Mouse (Mus musculus): ENCODE data around the gene Prdm12. TPM values are rescaled to one million over a fixed set of nuclear protein-coding genes. Genes with fewer than 3 reads are reported as not detected.
"Not testable (repeated sequence)": the region's sequence is repeated elsewhere in the genome, so short reads cannot be mapped to it uniquely, and the experiment has no call there.

Prdm12 gene
- total RNA-seq, 1 experiment = 0.13 TPM

- Histone ChIP-seq H3K4me1 (ENCODE audit: control insufficient read depth in 2 of 2, insufficient read depth in 2 of 2, low read length in 2 of 2, poor library complexity in 1 of 2) (no peaks in the 10 kb centered on the region), H3K27ac (ENCODE audit: insufficient read depth, low read depth, low read length, poor library complexity, severe bottlenecking) (no peak overlapping the region), H3K9me3 (ENCODE audit: control insufficient read depth, insufficient read depth, low read depth, low read length) (no peaks in the 10 kb centered on the region), H3K36me3 (ENCODE audit: control insufficient read depth, insufficient read depth, low read length, poor library complexity, severe bottlenecking) (peaks cover 70% of the 10 kb centered on the region), H3K4me3 (ENCODE audit: insufficient read depth in 1 of 2, low read depth in 1 of 2, low read length in 2 of 2, poor library complexity in 1 of 2, severe bottlenecking in 1 of 2) (no peak overlapping the region), H3K9ac (ENCODE audit: insufficient read depth, low read depth, low read length, poor library complexity, severe bottlenecking) (no peak overlapping the region)
- in situ Hi-C loops (cut with MboI; ENCODE audit: low sequenced_read_pairs in 2 of 2, unreplicated experiment in 2 of 2) = no loop called here
- no peak for DNase-seq (ENCODE audit: low read depth, low spot score)
- TF ChIP-seq ZNF384 (IDR thresholded peaks at IDR 0.05; ENCODE audit: low read depth, low read length) (no peak), HCFC1 (IDR thresholded peaks at IDR 0.05; ENCODE audit: borderline replicate concordance, insufficient read depth, low read length) (no peak), CHD2 (IDR thresholded peaks at IDR 0.05; ENCODE audit: low read depth, low read length) (no peak), ZC3H11A (IDR thresholded peaks at IDR 0.05; ENCODE audit: borderline replicate concordance, low read depth, low read length) (no peak), MAFK (IDR thresholded peaks at IDR 0.05; ENCODE audit: insufficient read depth, low read depth, low read length) (no peak)
Measured at GRCm38 (mm10) chr2:31678641-31679040, 38.8 kb downstream of the Prdm12 start.

- H3K27ac ChIP-seq (ENCODE audit: insufficient read depth, low read depth, low read length, poor library complexity, severe bottlenecking); H3K4me1 ChIP-seq (ENCODE audit: control insufficient read depth in 2 of 2, insufficient read depth in 2 of 2, low read length in 2 of 2, poor library complexity in 1 of 2); H3K4me3 ChIP-seq (ENCODE audit: insufficient read depth in 1 of 2, low read depth in 1 of 2, low read length in 2 of 2, poor library complexity in 1 of 2, severe bottlenecking in 1 of 2); H3K9me3 ChIP-seq (ENCODE audit: control insufficient read depth, insufficient read depth, low read depth, low read length); in situ Hi-C loops (cut with MboI; ENCODE audit: low sequenced_read_pairs in 2 of 2, unreplicated experiment in 2 of 2); H3K9ac ChIP-seq (ENCODE audit: insufficient read depth, low read depth, low read length, poor library complexity, severe bottlenecking); DNase-seq (ENCODE audit: low read depth, low spot score): not testable (repeated sequence)
- TF ChIP-seq ZNF384 (IDR thresholded peaks at IDR 0.05; ENCODE audit: low read depth, low read length) = 0 out of 2 replicates have a peak, but pooled peaks have one; percentile 49
- peaks cover 45% of the 10 kb centered on the region for H3K36me3 ChIP-seq (ENCODE audit: control insufficient read depth, insufficient read depth, low read length, poor library complexity, severe bottlenecking)
Measured at GRCm38 (mm10) chr2:31681051-31681707, 41.3 kb downstream of the Prdm12 start.

GRCm38 (mm10) chr2:31681731-31682235, 41.9 kb downstream of the Prdm12 start:
- H3K27ac ChIP-seq (ENCODE audit: insufficient read depth, low read depth, low read length, poor library complexity, severe bottlenecking) = no peak overlapping the region
- no peaks in the 10 kb centered on the region for H3K4me1 ChIP-seq (ENCODE audit: control insufficient read depth in 2 of 2, insufficient read depth in 2 of 2, low read length in 2 of 2, poor library complexity in 1 of 2)
- no peak overlapping the region for H3K4me3 ChIP-seq (ENCODE audit: insufficient read depth in 1 of 2, low read depth in 1 of 2, low read length in 2 of 2, poor library complexity in 1 of 2, severe bottlenecking in 1 of 2)
- no peaks in the 10 kb centered on the region for H3K9me3 ChIP-seq (ENCODE audit: control insufficient read depth, insufficient read depth, low read depth, low read length)
- no peak for TF ChIP-seq ZNF384 (IDR thresholded peaks at IDR 0.05; ENCODE audit: low read depth, low read length)
- TF ChIP-seq ZC3H11A (IDR thresholded peaks at IDR 0.05; ENCODE audit: borderline replicate concordance, low read depth, low read length) = no peak
- no peak for TF ChIP-seq CHD2 (IDR thresholded peaks at IDR 0.05; ENCODE audit: low read depth, low read length)
- TF ChIP-seq MAFK (IDR thresholded peaks at IDR 0.05; ENCODE audit: insufficient read depth, low read depth, low read length) = no peak
- TF ChIP-seq HCFC1 (IDR thresholded peaks at IDR 0.05; ENCODE audit: borderline replicate concordance, insufficient read depth, low read length) = no peak
- DNase-seq (ENCODE audit: low read depth, low spot score) = no peak
- H3K36me3 ChIP-seq (ENCODE audit: control insufficient read depth, insufficient read depth, low read length, poor library complexity, severe bottlenecking) = peaks cover 39% of the 10 kb centered on the region
- no peak overlapping the region for H3K9ac ChIP-seq (ENCODE audit: insufficient read depth, low read depth, low read length, poor library complexity, severe bottlenecking)
- in situ Hi-C loops (cut with MboI; ENCODE audit: low sequenced_read_pairs in 2 of 2, unreplicated experiment in 2 of 2) = no loop called here

- TF ChIP-seq ZNF384 (IDR thresholded peaks at IDR 0.05; ENCODE audit: low read depth, low read length) (no peak; the same call in 1 of the 2 replicates), HCFC1 (IDR thresholded peaks at IDR 0.05; ENCODE audit: borderline replicate concordance, insufficient read depth, low read length) (no peak), ZC3H11A (IDR thresholded peaks at IDR 0.05; ENCODE audit: borderline replicate concordance, low read depth, low read length) (peak; percentile 25; the same call in 1 of the 2 replicates)
- Histone ChIP-seq H3K36me3 (ENCODE audit: control insufficient read depth, insufficient read depth, low read length, poor library complexity, severe bottlenecking) (peaks cover 23% of the 10 kb centered on the region), H3K9me3 (ENCODE audit: control insufficient read depth, insufficient read depth, low read depth, low read length) (no peaks in the 10 kb centered on the region), H3K9ac (ENCODE audit: insufficient read depth, low read depth, low read length, poor library complexity, severe bottlenecking) (no peak overlapping the region), H3K27ac (ENCODE audit: insufficient read depth, low read depth, low read length, poor library complexity, severe bottlenecking) (no peak overlapping the region), H3K4me3 (ENCODE audit: insufficient read depth in 1 of 2, low read depth in 1 of 2, low read length in 2 of 2, poor library complexity in 1 of 2, severe bottlenecking in 1 of 2) (no peak overlapping the region), H3K4me1 (ENCODE audit: control insufficient read depth in 2 of 2, insufficient read depth in 2 of 2, low read length in 2 of 2, poor library complexity in 1 of 2) (no peaks in the 10 kb centered on the region)
- in situ Hi-C loops (cut with MboI; ENCODE audit: low sequenced_read_pairs in 2 of 2, unreplicated experiment in 2 of 2) = no loop called here
- DNase-seq (ENCODE audit: low read depth, low spot score) = no peak
Measured at GRCm38 (mm10) chr2:31683666-31684065, 43.8 kb downstream of the Prdm12 start.
